Mouse (Mus musculus) lung, postnatal 0 days (tissue): ENCODE measurements around the gene Mcm2. TPM values are rescaled to one million over a fixed set of nuclear protein-coding genes. Genes with fewer than 3 reads are reported as not detected.

ENCODE experiments used
- ATAC-seq: fragments of 200-750 bp; cut with Nextera tagmentation; 2 replicates; pipeline ENCODE4 v1.8.0; 2017; ENCODE audit warnings: moderate library complexity
- DNase-seq: peaks from one replicate; pipeline ENCODE4 v3.0.0-alpha.2; 2016; ENCODE audit warnings: low spot score
- H3K27ac ChIP-seq: fragments of 300-500 bp; sonication (generic); 2 replicates; pipeline ENCODE4 v1.5.1; 2014; ENCODE audit warnings: antibody characterized with exemption, mild to moderate bottlenecking, low read length, mixed read lengths
- H3K27me3 ChIP-seq: fragments of 300-500 bp; sonication (generic); replicated peaks from 2 replicates; pipeline ENCODE4 v1.6.1; 2014; ENCODE audit warnings: low read length, mixed read lengths; ENCODE audit not compliant: insufficient read depth
- H3K36me3 ChIP-seq: fragments of 300-500 bp; sonication (generic); 2 replicates; pipeline ENCODE4 v1.6.1; 2014; ENCODE audit warnings: low read length, mixed read lengths; ENCODE audit not compliant: insufficient read depth
- H3K4me1 ChIP-seq: fragments of 300-500 bp; sonication (generic); 2 replicates; pipeline ENCODE4 v1.6.1; 2014; ENCODE audit warnings: antibody characterized with exemption, low read depth, low read length, mixed read lengths; ENCODE audit not compliant: insufficient read depth
- H3K4me2 ChIP-seq: fragments of 300-500 bp; sonication (generic); replicated peaks from 2 replicates; pipeline ENCODE4 v1.6.1; 2014; ENCODE audit warnings: low read depth, mild to moderate bottlenecking, low read length, moderate library complexity, mixed read lengths
- H3K4me3 ChIP-seq: fragments of 300-500 bp; sonication (generic); 2 replicates; pipeline ENCODE4 v1.5.1; 2014; ENCODE audit warnings: low read depth, low read length
- H3K9ac ChIP-seq: fragments of 300-500 bp; sonication (generic); replicated peaks from 2 replicates; pipeline ENCODE4 v1.6.1; 2014; ENCODE audit warnings: low read depth, mild to moderate bottlenecking
- H3K9me3 ChIP-seq: fragments of 300-500 bp; sonication (generic); 2 replicates; pipeline ENCODE4 v1.6.1; 2016; ENCODE audit warnings: low read length, mixed read lengths
- CTCF ChIP-seq: IDR thresholded peaks from 2 replicates; pipeline ENCODE4 v1.5.1; 2016; ENCODE audit warnings: antibody characterized with exemption, mild to moderate bottlenecking
- EP300 ChIP-seq: IDR thresholded peaks from 2 replicates; pipeline ENCODE4 v1.6.1; 2016; ENCODE audit warnings: antibody characterized with exemption, mild to moderate bottlenecking, control low read depth
- WGBS: fragments of 180-500 bp; shearing (Covaris S2); extraction: QIAGEN DNeasy Blood & Tissue Kit; methylation state at CpG from one replicate; pipeline ENCODE4 v1.1.7; 2014; 5-methylcytosine and 5-hydroxymethylcytosine counted together
- polyA plus RNA-seq: library from polyadenylated mRNA; unstranded; fragments of >200 nt; fragmentation: Nextera tagmentation; extraction: Ambion mirVana; gene quantifications from 2 replicates; pipeline ENCODE4 v1.2.1, GENCODE M21; 2015

Mcm2 gene
- polyA plus RNA-seq, 1 experiment from 2014 or later: 14.5 TPM

DNA sequence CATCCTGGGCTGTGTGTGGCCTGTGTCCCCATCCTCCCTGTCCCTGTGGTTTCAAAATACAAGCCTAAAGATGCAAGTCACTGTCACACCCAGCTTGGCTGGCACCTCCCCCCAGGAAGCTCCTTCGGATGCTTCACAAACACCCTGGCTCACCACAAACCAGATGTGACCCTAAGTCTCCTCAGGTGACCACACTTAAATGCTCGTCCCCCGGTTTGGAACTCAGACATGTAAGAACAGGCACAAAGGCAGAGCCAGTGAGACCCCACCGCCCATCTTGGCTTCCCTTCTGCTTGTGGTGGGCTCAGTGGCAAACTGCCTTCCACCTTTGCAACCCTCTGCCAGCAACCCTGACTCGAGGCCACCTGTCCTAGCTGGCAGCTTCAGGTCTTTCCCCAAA is 63.5 kb downstream of the Mcm2 start:
- TF ChIP-seq CTCF (no peak), EP300 (no peak)
- Histone ChIP-seq H3K9ac (no peak overlapping the region), H3K4me1 (no peaks in the 10 kb centered on the region), H3K27ac (no peak overlapping the region), H3K4me2 (no peak overlapping the region), H3K36me3 (peaks cover 29% of the 10 kb centered on the region; the same call in 1 of the 2 replicates), H3K4me3 (no peak overlapping the region), H3K27me3 (no peaks in the 10 kb centered on the region), H3K9me3 (no peaks in the 10 kb centered on the region)
- 79% methylated on average over 5 of the region's 5 CpGs for WGBS
- ATAC-seq (no peak), DNase-seq (no peak)

Other genes starting within 250 kb of the Mcm2 start
- 123 and 131 TPM in 2 replicates for gene Mgll, start 174.4 kb downstream of the Mcm2 start, polyA plus RNA-seq
- gene Abtb1, start 56.8 kb downstream of the Mcm2 start, polyA plus RNA-seq: 59.5 and 70.3 TPM in 2 replicates
- gene Podxl2, start 23.7 kb downstream of the Mcm2 start, polyA plus RNA-seq: 19.1 and 25.2 TPM in 2 replicates
- 72.0 and 78.8 TPM in 2 replicates for gene Tpra1, start 3.5 kb upstream of the Mcm2 start, polyA plus RNA-seq